Mouse (Mus musculus) embryonic fibroblast, embryonic 13.5 days (primary cell): ENCODE results near the gene Tas2r135.

Experiments
- CTCF ChIP-seq: IDR thresholded peaks from 2 replicates; pipeline ENCODE4 v1.5.1; 2011; ENCODE audit warnings: mild to moderate bottlenecking, control low read depth, low read length, moderate library complexity, borderline replicate concordance; ENCODE audit not compliant: insufficient read depth
- POLR2A ChIP-seq: IDR thresholded peaks from 2 replicates; pipeline ENCODE4 v1.6.1; 2011; ENCODE audit warnings: low read depth, mild to moderate bottlenecking, control low read depth, low read length, moderate library complexity

GRCm38 (mm10) chr6:42372001-42372400 lies 33.2 kb upstream of the Tas2r135 start:
- no peak for TF ChIP-seq CTCF
- TF ChIP-seq POLR2A, result no peak
